7 mouse cellular contexts compared by ENCODE assay signal in the genomic region with DNA sequence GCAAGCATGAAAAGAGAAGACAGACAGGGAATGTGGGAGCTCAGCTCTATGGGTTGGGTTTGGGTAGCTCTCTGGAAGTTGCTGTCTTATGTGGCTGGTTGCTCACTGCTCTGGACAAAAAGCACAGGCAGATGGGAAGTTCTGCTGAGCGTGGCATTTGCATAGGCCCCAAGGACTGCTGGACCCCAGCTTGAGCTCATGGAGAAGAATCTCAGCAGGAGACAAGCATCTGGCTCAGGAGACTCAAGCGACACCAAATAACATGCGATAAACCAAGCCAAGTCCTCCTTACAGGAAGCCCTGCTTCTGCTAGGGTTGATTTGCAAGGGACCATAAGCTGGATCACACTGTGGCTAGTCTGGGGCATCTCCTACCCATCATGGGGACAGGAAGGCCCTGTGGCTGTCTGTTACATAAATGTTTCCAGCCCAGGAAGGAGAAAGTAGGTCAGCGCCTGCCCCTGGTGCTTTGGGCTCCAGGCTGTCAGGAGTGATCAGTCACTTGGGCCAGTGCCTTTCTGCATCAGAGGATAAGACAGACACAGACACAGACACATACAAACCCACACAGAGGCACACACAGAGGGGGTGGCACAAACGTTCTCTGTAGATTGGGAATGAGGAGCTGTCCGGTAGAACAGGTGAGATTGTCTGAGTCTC.
DNase-seq lines count a peak whose midpoint lies in the region; ATAC-seq and TF ChIP-seq lines count a peak whose summit lies in the region.

No protein-coding gene starts in this region.

- ATAC-seq in liver, embryonic 12.5 days: no peak
- no peak for ATAC-seq in stomach, postnatal 0 days (ENCODE audit: low FRiP score, low TSS enrichment)

- peaks cover 58% of the 10 kb centered on the region for H3K4me1 ChIP-seq in cerebellum, adult 2 months (ENCODE audit: control insufficient read depth, insufficient read depth, low read length)
- no peaks in the 10 kb centered on the region for H3K4me1 ChIP-seq in liver, embryonic 12.5 days
- H3K4me1 ChIP-seq in stomach, postnatal 0 days (replicated peaks; ENCODE audit: control insufficient read depth, insufficient read depth): no peaks in the 10 kb centered on the region

- TF ChIP-seq EP300 in stomach, postnatal 0 days (optimal IDR thresholded peaks at IDR 0.05): no peak

- H3K9me3 ChIP-seq in liver, embryonic 12.5 days (replicated peaks): no peaks in the 10 kb centered on the region
- H3K9me3 ChIP-seq in stomach, postnatal 0 days (ENCODE audit: control insufficient read depth, low read length): no peaks in the 10 kb centered on the region

- no peak for TF ChIP-seq CTCF in cerebellum, adult 2 months (IDR thresholded peaks at IDR 0.05; ENCODE audit: borderline replicate concordance, insufficient read depth, low read depth, low read length)
- no peak for TF ChIP-seq CTCF in stomach, postnatal 0 days (IDR thresholded peaks at IDR 0.05; ENCODE audit: low read depth)

- peak overlapping the region; percentile 97 for H3K27ac ChIP-seq in cerebellum, adult 2 months (ENCODE audit: insufficient read depth, low read length)
- no peak overlapping the region for H3K27ac ChIP-seq in liver, embryonic 12.5 days
- no peak overlapping the region for H3K27ac ChIP-seq in stomach, postnatal 0 days (replicated peaks)

- no peaks in the 10 kb centered on the region for H3K27me3 ChIP-seq in cerebellum, adult 2 months (ENCODE audit: control insufficient read depth, insufficient read depth, low read length)
- no peaks in the 10 kb centered on the region for H3K27me3 ChIP-seq in liver, embryonic 12.5 days (replicated peaks)
- H3K27me3 ChIP-seq in stomach, postnatal 0 days (ENCODE audit: control insufficient read depth, insufficient read depth, low read length): no peaks in the 10 kb centered on the region

- H3K4me2 ChIP-seq in liver, embryonic 12.5 days: no peak overlapping the region
- no peak overlapping the region for H3K4me2 ChIP-seq in stomach, postnatal 0 days (replicated peaks; ENCODE audit: low read depth)

- no peak overlapping the region for H3K9ac ChIP-seq in liver, embryonic 12.5 days
- H3K9ac ChIP-seq in stomach, postnatal 0 days (ENCODE audit: low read length): no peak overlapping the region

- H3K4me3 ChIP-seq in cerebellum, adult 2 months (replicated peaks; ENCODE audit: insufficient read depth, low read depth, low read length): no peak overlapping the region
- no peak overlapping the region for H3K4me3 ChIP-seq in liver, embryonic 12.5 days
- no peak overlapping the region for H3K4me3 ChIP-seq in stomach, postnatal 0 days (ENCODE audit: low read depth, low read length)

- peak; percentile 59; the same call in 1 of the 2 replicates for TF ChIP-seq POLR2A in cerebellum, adult 2 months (IDR thresholded peaks at IDR 0.05; ENCODE audit: borderline replicate concordance, insufficient read depth, low read length)

- 4% methylated on average over 6 of the region's 6 CpGs for WGBS in cerebellum, adult 2 months
- 53% methylated on average over 6 of the region's 6 CpGs for WGBS in liver, embryonic 12.5 days (ENCODE audit: insufficient replicate concordance)
- 81% methylated on average over 6 of the region's 6 CpGs for WGBS in stomach, postnatal 0 days

- no peaks in the 10 kb centered on the region for H3K36me3 ChIP-seq in liver, embryonic 12.5 days
- 0 out of 2 replicates have a peak, but pooled peaks cover 2% of the 10 kb centered on the region for H3K36me3 ChIP-seq in stomach, postnatal 0 days (ENCODE audit: control insufficient read depth, insufficient read depth, low read length)

- DNase-seq in layer of hippocampus, adult 9-11 months: peak; percentile 23
- DNase-seq in layer of hippocampus, adult 11-12 months (ENCODE audit: low spot score): no peak
- DNase-seq in adrenal gland, adult 8-10 months: peak; percentile 39
- DNase-seq in cerebellum, adult 2 months: peak; percentile 91 to 96
- peak; percentile 32 to 55 for DNase-seq in left cerebral cortex, postnatal 25 days (ENCODE audit: low spot score in 2 of 2)
- DNase-seq in stomach, postnatal 0 days (ENCODE audit: low spot score): no peak

- intact Hi-C loops in left cerebral cortex, postnatal 25 days (cut with DNase I): no loop called here

Comparison
In these comparisons a context has a peak if more than half of its experiments do, and no peak if none do; other contexts are left out.
1. DNase-seq: peak in layer of hippocampus, adult 9-11 months (single experiment), adrenal gland, adult 8-10 months (single experiment), cerebellum, adult 2 months (2 of 2) and left cerebral cortex, postnatal 25 days (2 of 2); none in layer of hippocampus, adult 11-12 months (single experiment) and stomach, postnatal 0 days (single experiment).